In genomic region chr3:53657744-53658534, GRCm38 (mm10) we compare ENCODE assay signal across 8 mouse cellular contexts. TPM values are rescaled to one million over a fixed set of nuclear protein-coding genes. Genes with fewer than 3 reads are reported as not detected.
DNase-seq lines count a peak whose midpoint lies in the region; ATAC-seq and TF ChIP-seq lines count a peak whose summit lies in the region.

No protein-coding gene starts in this region.

- 4% methylated on average over 21 of the region's 21 CpGs for WGBS in heart, adult 2 months
- WGBS in heart, embryonic 14.5 days: under 1% methylated on average over 21 of the region's 21 CpGs

- no peak for TF ChIP-seq EP300 in heart, adult 2 months (IDR thresholded peaks at IDR 0.05; ENCODE audit: insufficient read depth, low read depth, low read length)

- intact Hi-C loops in heart, adult 2 months (cut with DNase I): loop anchor here (1.0 to 5.0 kb wide), 2 partner anchors 68 to 131 kb away; no protein-coding TSS in a partner anchor
- intact Hi-C loops in heart, postnatal 36 days (cut with DNase I): loop anchor here (1.0 to 5.0 kb wide), 3 partner anchors 68 to 131 kb away; no protein-coding TSS in a partner anchor

- peak; percentile 73 for TF ChIP-seq CTCF in heart, adult 2 months (IDR thresholded peaks at IDR 0.05)

- H3K27me3 ChIP-seq in heart, adult 2 months (ENCODE audit: control insufficient read depth, insufficient read depth, low read length): 0 out of 2 replicates have a peak, but pooled peaks cover 1% of the 10 kb centered on the region
- 0 out of 2 replicates have a peak, but pooled peaks cover 9% of the 10 kb centered on the region for H3K27me3 ChIP-seq in heart, embryonic 14.5 days (ENCODE audit: control insufficient read depth, insufficient read depth, low read length)

- no peaks in the 10 kb centered on the region for H3K4me1 ChIP-seq in heart, adult 2 months (ENCODE audit: control insufficient read depth, insufficient read depth, low read length)
- H3K4me1 ChIP-seq in heart, embryonic 14.5 days (ENCODE audit: control insufficient read depth in 2 of 2, insufficient read depth in 2 of 2, low read length in 2 of 2): peaks cover 9 to 15% of the 10 kb centered on the region in 2 experiments; a peak in 3 of 4 replicates

- H3K9me3 ChIP-seq in heart, embryonic 14.5 days (ENCODE audit: control insufficient read depth, low read length): peaks cover 18% of the 10 kb centered on the region

- H3K79me2 ChIP-seq in heart, adult 2 months (replicated peaks; ENCODE audit: control insufficient read depth, insufficient read depth, low read length): no peaks in the 10 kb centered on the region

- ATAC-seq in heart, embryonic 14.5 days (ENCODE audit: insufficient number of reproducible peaks, insufficient read depth, low FRiP score, low read depth): no peak

- no peak for TF ChIP-seq POLR2A in heart, adult 2 months (IDR thresholded peaks at IDR 0.05; ENCODE audit: insufficient read depth, low read depth, low read length)

- H3K4me2 ChIP-seq in heart, embryonic 14.5 days (ENCODE audit: low read length): peak overlapping the region; percentile 94

- peak overlapping the region; percentile 59 for H3K4me3 ChIP-seq in heart, adult 2 months
- H3K4me3 ChIP-seq in heart, embryonic 14.5 days (ENCODE audit: control insufficient read depth in 1 of 2, insufficient read depth in 1 of 2, low read depth in 1 of 2, low read length in 2 of 2): peak overlapping the region; percentile 66 to 76

- H3K9ac ChIP-seq in heart, adult 2 months (ENCODE audit: low read depth, low read length): peak overlapping the region; percentile 44
- H3K9ac ChIP-seq in heart, embryonic 14.5 days (ENCODE audit: low read length): peak overlapping the region; percentile 69

- peak in 1 of 2 experiments; percentile 38 for DNase-seq in heart, adult 2 months
- no peak for DNase-seq in heart, postnatal 36 days
- DNase-seq in adrenal gland, postnatal 36 days: peak; percentile 19 to 39
- peak; percentile 53 to 63 for DNase-seq in kidney, postnatal 25 days
- peak; percentile 43 for DNase-seq in mesoderm, embryonic 11.5 days (ENCODE audit: low read depth, low spot score)
- no peak for DNase-seq in thymus, postnatal 0 days (ENCODE audit: low spot score)
- DNase-seq in thymus, postnatal 4 days: no peak

- no peaks in the 10 kb centered on the region for H3K36me3 ChIP-seq in heart, adult 2 months (ENCODE audit: control insufficient read depth, insufficient read depth, low read length)
- peaks cover 11% of the 10 kb centered on the region; the same call in 1 of the 2 replicates for H3K36me3 ChIP-seq in heart, embryonic 14.5 days (ENCODE audit: control insufficient read depth, insufficient read depth, low read length)

- peak overlapping the region; percentile 51; the same call in 1 of the 2 replicates for H3K27ac ChIP-seq in heart, adult 2 months
- peak overlapping the region; percentile 2 to 77; a peak in 2 of 4 replicates for H3K27ac ChIP-seq in heart, embryonic 14.5 days (replicated peaks in 1 of 2; ENCODE audit: control insufficient read depth in 1 of 2, insufficient read depth in 1 of 2, low read depth in 2 of 2, low read length in 2 of 2)

RNA-seq across cellular contexts. Expression of gene Frem2, which starts 0.8 kb away (rescaled TPM):
- 1 to 10 TPM; 3.5 to 6.7 TPM for total RNA-seq in heart, adult 2 months (2021)
- polyA plus RNA-seq in heart, adult 2 months (2012; rRNA removed): 5.3 and 6.2 TPM in 2 replicates
- 10 to 100 TPM in 1 of 2 experiments, 1 to 10 TPM in 1; 6.2 to 10.1 TPM for total RNA-seq in heart, postnatal 36 days (2021)
- under 1 TPM; 0.23 to 0.26 TPM for total RNA-seq in adrenal gland, postnatal 36 days (2021)
- polyA plus RNA-seq in heart, embryonic 14.5 days (2014; fragmentation: Nextera tagmentation; extraction: Ambion mirVana): 4.2 and 5.5 TPM in 2 replicates
- polyA plus RNA-seq in thymus, postnatal 0 days (2015; fragmentation: Nextera tagmentation; extraction: Ambion mirVana): 2.5 and 2.6 TPM in 2 replicates

Comparison
In these comparisons a context has a peak if more than half of its experiments do, and no peak if none do; other contexts are left out.
1. DNase-seq: peak in adrenal gland, postnatal 36 days (2 of 2), kidney, postnatal 25 days (2 of 2) and mesoderm, embryonic 11.5 days (single experiment); none in heart, postnatal 36 days (0 of 2), thymus, postnatal 0 days (single experiment) and thymus, postnatal 4 days (single experiment).